Mouse (Mus musculus): ENCODE results near the gene Ap2b1. TPM values are rescaled to one million over a fixed set of nuclear protein-coding genes. Genes with fewer than 3 reads are reported as not detected.
"Not testable (repeated sequence)": the region's sequence is repeated elsewhere in the genome, so short reads cannot be mapped to it uniquely, and the experiment has no call there.

The Ap2b1 gene
- total RNA-seq (2014; rRNA removed; ENCODE audit: low replicate concordance), result 51.6 and 52.0 TPM in 2 replicates
- 20.1 TPM in 2 replicates for polyA plus RNA-seq (2015; fragmentation: Nextera tagmentation; extraction: Ambion mirVana)

DNA sequence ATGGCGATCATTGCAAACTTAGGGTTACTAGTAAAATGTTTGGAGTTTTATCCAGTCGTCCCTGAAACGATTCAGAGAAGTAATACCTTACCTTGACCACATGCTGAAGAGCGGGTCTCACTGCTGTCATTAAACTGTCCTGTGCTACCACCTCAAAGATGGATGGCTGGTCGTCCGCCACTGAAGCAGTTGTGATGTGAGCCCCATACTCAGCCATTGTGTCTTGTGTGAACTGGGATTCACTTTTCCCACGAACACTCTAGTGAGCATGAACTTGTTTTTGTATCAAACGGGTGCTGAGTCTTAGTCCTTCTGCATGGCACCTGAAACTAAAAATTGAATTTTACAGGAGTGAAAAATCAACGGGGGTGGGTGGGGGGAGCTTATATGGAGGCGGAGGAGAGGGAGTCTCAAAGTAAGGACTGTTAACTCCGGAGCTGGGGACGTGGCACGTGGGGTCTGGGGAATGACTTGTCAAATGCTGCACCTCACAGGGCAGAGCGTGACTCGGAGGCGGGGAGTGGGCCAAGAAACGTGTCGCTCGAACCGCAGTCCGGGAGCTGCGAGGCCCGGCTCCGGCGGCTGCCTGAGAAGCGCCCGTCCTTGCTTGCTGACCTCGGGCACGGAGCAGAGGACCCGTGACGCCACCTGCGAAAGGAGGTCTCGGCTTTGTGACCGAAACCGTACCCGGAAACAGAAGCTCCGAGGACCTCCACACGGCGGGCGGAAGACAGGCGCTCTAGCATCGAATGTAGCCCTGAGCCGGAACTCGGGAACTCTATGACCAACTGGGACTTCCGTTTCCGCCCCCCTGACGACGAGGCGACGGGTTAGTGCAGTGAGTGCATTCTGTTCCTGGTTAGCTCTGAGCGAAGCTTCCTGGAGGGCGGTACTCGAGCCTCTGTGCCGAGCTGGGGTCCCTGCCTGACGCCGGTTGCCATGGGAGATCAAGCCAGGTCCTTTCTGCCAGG is at the start of gene Ap2b1:
Ap2b1 (plus strand) TSS at position 800 of the 971 bp plus-strand sequence.
- peaks cover 25% of the 10 kb centered on the region for H3K4me1 ChIP-seq (ENCODE audit: control insufficient read depth, insufficient read depth)
- ATAC-seq (ENCODE audit: insufficient read depth, low read depth), result peak; percentile 95
- H3K9ac ChIP-seq (replicated peaks; ENCODE audit: low read depth, low read length), result peak within 1 kb of the TSS; percentile 86
- peak; percentile 98 for DNase-seq (ENCODE audit: low spot score)
- H3K4me2 ChIP-seq (ENCODE audit: low read depth, low read length), result peak within 1 kb of the TSS; percentile 84
- H3K9me3 ChIP-seq (replicated peaks; ENCODE audit: control insufficient read depth, low read length), result no peaks in the 10 kb centered on the region
- H3K27ac ChIP-seq (ENCODE audit: low read depth), result peak within 1 kb of the TSS; percentile 97
- WGBS, result 2% methylated on average over 56 of the region's 56 CpGs
- H3K36me3 ChIP-seq (replicated peaks; ENCODE audit: control insufficient read depth, insufficient read depth, low read length), result peaks cover 26% of the 10 kb centered on the region
- no peaks in the 10 kb centered on the region for H3K27me3 ChIP-seq (ENCODE audit: control insufficient read depth, insufficient read depth, low read length)
- TF ChIP-seq EP300 (IDR thresholded peaks at IDR 0.05; ENCODE audit: low read depth) (no peak), CTCF (IDR thresholded peaks at IDR 0.05; ENCODE audit: low read depth) (no peak)
- H3K4me3 ChIP-seq (ENCODE audit: low read depth, low read length), result peak within 1 kb of the TSS; percentile 86

DNA sequence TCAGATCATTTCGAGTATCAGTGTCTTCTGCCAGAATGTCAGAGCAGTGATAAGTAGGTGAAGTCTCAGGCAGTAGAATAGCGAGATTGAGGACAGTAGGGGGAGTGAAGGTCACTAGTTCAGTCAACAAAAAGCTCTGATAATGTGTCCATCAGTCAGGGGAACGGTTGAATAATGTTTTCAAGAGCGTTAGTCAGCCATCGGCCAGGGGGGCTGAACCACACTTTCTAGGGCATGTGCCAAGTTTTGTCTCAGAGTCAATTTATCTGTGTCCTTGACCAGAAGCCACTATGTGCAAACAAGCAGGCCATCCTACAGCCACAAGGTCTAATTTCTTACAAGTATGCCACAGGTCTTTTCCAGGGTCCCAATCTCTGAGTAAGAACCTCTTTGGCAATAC is 41.6 kb upstream of the Ap2b1 start:
- not testable (repeated sequence) for H3K9ac ChIP-seq (replicated peaks; ENCODE audit: low read depth, low read length); H3K27ac ChIP-seq (ENCODE audit: low read depth); DNase-seq (ENCODE audit: low spot score); H3K27me3 ChIP-seq (ENCODE audit: control insufficient read depth, insufficient read depth, low read length); H3K4me1 ChIP-seq (ENCODE audit: control insufficient read depth, insufficient read depth); H3K36me3 ChIP-seq (replicated peaks; ENCODE audit: control insufficient read depth, insufficient read depth, low read length); H3K9me3 ChIP-seq (replicated peaks; ENCODE audit: control insufficient read depth, low read length); H3K4me2 ChIP-seq (ENCODE audit: low read depth, low read length); H3K4me3 ChIP-seq (ENCODE audit: low read depth, low read length); ATAC-seq (ENCODE audit: insufficient read depth, low read depth)
- WGBS, result 18% methylated on average over 5 of the region's 5 CpGs

DNA sequence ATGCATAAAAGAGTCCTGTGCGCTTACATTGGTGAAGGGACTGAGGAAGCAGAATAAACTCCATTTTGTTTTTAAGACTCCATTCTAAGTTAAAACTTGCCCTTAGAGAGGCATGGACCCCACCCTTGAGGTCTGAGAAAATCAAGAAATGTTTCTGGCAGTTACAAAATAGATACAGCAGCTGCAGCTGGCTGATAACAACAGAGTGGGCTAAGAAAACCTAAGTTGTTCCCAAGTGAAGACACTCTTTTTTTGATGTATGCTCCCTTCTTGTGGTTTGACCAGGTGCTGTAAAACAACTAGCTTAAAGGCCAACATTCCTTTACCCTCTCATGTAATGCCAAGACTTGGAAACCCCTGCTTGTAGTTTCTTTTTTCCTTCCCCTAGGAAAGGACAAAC is 36.2 kb upstream of the Ap2b1 start:
- no peaks in the 10 kb centered on the region for H3K36me3 ChIP-seq (replicated peaks; ENCODE audit: control insufficient read depth, insufficient read depth, low read length)
- WGBS, result 97% methylated on average over 1 of the region's 1 CpGs
- TF ChIP-seq EP300 (IDR thresholded peaks at IDR 0.05; ENCODE audit: low read depth) (no peak), CTCF (IDR thresholded peaks at IDR 0.05; ENCODE audit: low read depth) (no peak)
- H3K27me3 ChIP-seq (ENCODE audit: control insufficient read depth, insufficient read depth, low read length), result no peaks in the 10 kb centered on the region
- no peaks in the 10 kb centered on the region for H3K4me1 ChIP-seq (ENCODE audit: control insufficient read depth, insufficient read depth)
- H3K27ac ChIP-seq (ENCODE audit: low read depth), result peak overlapping the region; percentile 34; the same call in 1 of the 2 replicates
- no peak overlapping the region for H3K9ac ChIP-seq (replicated peaks; ENCODE audit: low read depth, low read length)
- no peak overlapping the region for H3K4me2 ChIP-seq (ENCODE audit: low read depth, low read length)
- H3K9me3 ChIP-seq (replicated peaks; ENCODE audit: control insufficient read depth, low read length), result no peaks in the 10 kb centered on the region
- DNase-seq (ENCODE audit: low spot score), result no peak
- no peak overlapping the region for H3K4me3 ChIP-seq (ENCODE audit: low read depth, low read length)
- no peak for ATAC-seq (ENCODE audit: insufficient read depth, low read depth)

DNA sequence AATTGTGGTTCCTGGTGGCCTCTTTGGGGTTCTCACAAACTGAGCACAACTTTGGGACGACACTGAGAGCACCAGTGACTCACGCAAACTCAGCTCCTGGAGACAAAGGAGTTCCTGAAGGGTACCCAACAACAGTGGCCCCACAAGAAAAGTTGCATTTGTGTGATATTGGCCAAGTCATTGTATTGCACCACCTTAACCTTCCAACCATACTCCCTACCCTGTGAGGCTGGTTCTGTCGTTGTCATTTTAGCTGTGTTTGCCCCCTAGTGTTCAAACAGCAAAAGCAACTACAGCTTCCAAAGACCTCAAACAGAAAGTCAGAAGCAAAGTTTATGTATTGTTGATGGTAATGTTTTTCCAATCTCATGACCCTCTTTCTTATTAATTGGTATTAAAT is 35.7 kb upstream of the Ap2b1 start:
- TF ChIP-seq CTCF (IDR thresholded peaks at IDR 0.05; ENCODE audit: low read depth) (peak; percentile 64), EP300 (IDR thresholded peaks at IDR 0.05; ENCODE audit: low read depth) (no peak)
- 54% methylated on average over 3 of the region's 3 CpGs for WGBS
- H3K9ac ChIP-seq (replicated peaks; ENCODE audit: low read depth, low read length), result no peak overlapping the region

DNA sequence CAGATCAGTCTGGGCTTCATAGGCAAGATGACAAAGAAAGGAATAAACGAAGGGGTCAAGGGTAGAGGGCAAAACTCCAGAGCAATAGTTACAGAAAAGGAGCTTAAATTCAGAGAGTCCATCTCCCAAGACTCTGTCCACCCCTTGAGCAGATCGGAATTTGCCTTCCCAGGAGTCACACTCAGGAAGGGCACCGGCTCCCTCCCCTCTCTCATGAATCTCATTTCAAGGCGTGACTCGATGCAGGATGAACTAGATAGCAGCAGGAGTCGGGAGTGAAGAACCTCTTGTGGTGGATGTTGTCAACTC is 28.0 kb upstream of the Ap2b1 start:
- Histone ChIP-seq H3K4me3 (ENCODE audit: low read depth, low read length) (peak overlapping the region; percentile 55), H3K9ac (replicated peaks; ENCODE audit: low read depth, low read length) (peak overlapping the region; percentile 73), H3K27ac (ENCODE audit: low read depth) (peak overlapping the region; percentile 74), H3K9me3 (replicated peaks; ENCODE audit: control insufficient read depth, low read length) (no peaks in the 10 kb centered on the region), H3K4me1 (ENCODE audit: control insufficient read depth, insufficient read depth) (0 out of 2 replicates have a peak, but pooled peaks cover 3% of the 10 kb centered on the region), H3K4me2 (ENCODE audit: low read depth, low read length) (peak overlapping the region; percentile 60), H3K36me3 (replicated peaks; ENCODE audit: control insufficient read depth, insufficient read depth, low read length) (no peaks in the 10 kb centered on the region), H3K27me3 (ENCODE audit: control insufficient read depth, insufficient read depth, low read length) (no peaks in the 10 kb centered on the region)
- 1% methylated on average over 6 of the region's 6 CpGs for WGBS
- ATAC-seq (ENCODE audit: insufficient read depth, low read depth) (peak; percentile 31), DNase-seq (ENCODE audit: low spot score) (no peak)
- TF ChIP-seq CTCF (IDR thresholded peaks at IDR 0.05; ENCODE audit: low read depth), result no peak
- no peak for TF ChIP-seq EP300 (IDR thresholded peaks at IDR 0.05; ENCODE audit: low read depth)

More for the DNA sequence above, 35.7 kb upstream of the Ap2b1 start:
- H3K4me1 ChIP-seq (ENCODE audit: control insufficient read depth, insufficient read depth), result no peaks in the 10 kb centered on the region
- DNase-seq (ENCODE audit: low spot score) (no peak), ATAC-seq (ENCODE audit: insufficient read depth, low read depth) (no peak)
- H3K9me3 ChIP-seq (replicated peaks; ENCODE audit: control insufficient read depth, low read length), result no peaks in the 10 kb centered on the region
- no peaks in the 10 kb centered on the region for H3K27me3 ChIP-seq (ENCODE audit: control insufficient read depth, insufficient read depth, low read length)
- H3K4me2 ChIP-seq (ENCODE audit: low read depth, low read length), result no peak overlapping the region
- H3K36me3 ChIP-seq (replicated peaks; ENCODE audit: control insufficient read depth, insufficient read depth, low read length), result no peaks in the 10 kb centered on the region
- H3K4me3 ChIP-seq (ENCODE audit: low read depth, low read length), result no peak overlapping the region
- no peak overlapping the region; the same call in 1 of the 2 replicates for H3K27ac ChIP-seq (ENCODE audit: low read depth)

All from heart, postnatal 0 days (tissue).